Comparison of ENCODE assay signal across 29 mouse cellular contexts in the genomic region with DNA sequence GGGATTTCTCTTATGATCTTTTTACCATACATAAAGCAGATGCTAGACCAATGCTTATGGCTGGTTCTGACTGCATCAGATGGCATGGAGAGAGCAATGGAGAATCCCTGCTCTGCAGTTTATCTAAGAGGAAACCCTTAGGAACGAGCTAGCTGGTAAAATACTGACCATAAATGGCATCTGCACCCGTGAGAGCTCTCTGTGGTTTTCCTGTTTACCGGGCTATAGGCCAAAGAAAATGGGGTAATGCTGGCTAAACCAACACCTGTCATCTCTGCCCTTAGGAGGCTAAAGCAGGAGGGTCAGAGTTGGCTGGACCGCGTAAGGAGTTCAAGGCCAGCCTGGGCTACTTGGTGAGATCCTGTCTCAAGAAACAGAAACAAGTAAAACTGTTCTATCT. TPM values are rescaled to one million over a fixed set of nuclear protein-coding genes. Genes with fewer than 3 reads are reported as not detected.
DNase-seq lines count a peak whose midpoint lies in the region; ATAC-seq and TF ChIP-seq lines count a peak whose summit lies in the region.
"Had no signal": no experiment of that assay in that cellular context is flagged by ENCODE, and none has a peak within 500 bp of the region (broad histone marks: within the 10 kb centered on the region; RNA-seq: fewer than 3 reads in every experiment).

No protein-coding gene starts in this region.

- peaks cover 34% of the 10 kb centered on the region for H3K36me3 ChIP-seq in myocyte (ENCODE audit: control insufficient read depth, insufficient read depth)

- no peak overlapping the region for H3K4me2 ChIP-seq in myocyte (ENCODE audit: low read depth)
- H3K4me2 ChIP-seq: embryonic facial prominence, embryonic 12.5 days; embryonic facial prominence, embryonic 15.5 days; heart, embryonic 11.5 days; hindbrain, embryonic 13.5 days; intestine, embryonic 15.5 days had no signal

- no peaks in the 10 kb centered on the region for H3K27me3 ChIP-seq in myocyte (ENCODE audit: control insufficient read depth, insufficient read depth, insufficient read length)
- H3K27me3 ChIP-seq: embryonic facial prominence, embryonic 12.5 days; embryonic facial prominence, embryonic 15.5 days; hindbrain, embryonic 13.5 days; intestine, embryonic 15.5 days had no signal

- no peak overlapping the region for H3K4me3 ChIP-seq in myocyte
- H3K4me3 ChIP-seq: embryonic facial prominence, embryonic 12.5 days; embryonic facial prominence, embryonic 15.5 days; heart, adult 2 months; hindbrain, embryonic 10.5 days; hindbrain, embryonic 13.5 days; intestine, embryonic 15.5 days had no signal

- DNase-seq in 3134 (ENCODE audit: extremely low read depth, insufficient read length, low spot score): peak; percentile 27
- peak; percentile 73 for DNase-seq in 416B (ENCODE audit: low read depth)
- no peak for DNase-seq in urinary bladder, adult 18-20 months (ENCODE audit: low spot score in 2 of 2)
- no peak for DNase-seq in urinary bladder, postnatal 4 days (ENCODE audit: low spot score in 2 of 2)
- no peak for DNase-seq in testis, postnatal 10 days (ENCODE audit: low spot score)
- DNase-seq: adrenal gland, adult 8-10 months; adrenal gland, postnatal 25 days; B cell, adult 2 months; cerebellum, adult 18-20 months; cerebellum, adult 9-10 months; cerebellum, postnatal 14 days; gastrocnemius, postnatal 25 days; heart, adult 2 months had no signal

- no peaks in the 10 kb centered on the region for H3K79me2 ChIP-seq in myocyte (ENCODE audit: control insufficient read depth, insufficient read depth)

- no peak overlapping the region for H3ac ChIP-seq in myocyte (ENCODE audit: control insufficient read depth, insufficient read length)

- peak; percentile 63 for ATAC-seq in common myeloid progenitor, adult 5-6 weeks (replicated peaks; ENCODE audit: low read depth, poor library complexity, severe bottlenecking)
- ATAC-seq: activated CD4-positive, CD25-positive, alpha-beta regulatory T cell, adult 4 months; CD4-positive, CD25-positive, alpha-beta regulatory T cell, adult 4 months; forebrain, embryonic 14.5 days; hindbrain, embryonic 16.5 days; intestine, embryonic 15.5 days had no signal

- no peak for TF ChIP-seq POLR2A in myocyte (IDR thresholded peaks at IDR 0.05; ENCODE audit: insufficient read length, low read depth)

TF ChIP-seq in myocyte, 11 proteins besides CTCF, POLR2A, EP300 and RAD21:
- peak; percentile 73 for TF ChIP-seq SRF (IDR thresholded peaks at IDR 0.05; ENCODE audit: control insufficient read depth, insufficient read length, low read depth)
- TF ChIP-seq E2F4 (IDR thresholded peaks at IDR 0.05; ENCODE audit: insufficient read depth): no peak
- TF ChIP-seq TCF3 (IDR thresholded peaks at IDR 0.05; ENCODE audit: insufficient read length, low read depth): no peak
- peak in 2 of 3 experiments; percentile 49 for TF ChIP-seq MYOD1 (IDR thresholded peaks at IDR 0.05; ENCODE audit: control insufficient read depth in 1 of 3, insufficient read length in 2 of 3, low read depth in 2 of 3)

RNA-seq across cellular contexts. Expression of a gene that starts 16.0 kb away (rescaled TPM):
- not detected in 2 replicates for total RNA-seq in common myeloid progenitor, adult 5-6 weeks (2017)
- polyA plus RNA-seq in myocyte (2012; fragmentation: generic; extraction: Trizol): 310 TPM
- total RNA-seq: adrenal gland, adult 8-10 months; adrenal gland, postnatal 25 days; MEL had no signal
- polyA plus RNA-seq: activated CD4-positive, CD25-positive, alpha-beta regulatory T cell, adult 4 months; CD4-positive, CD25-positive, alpha-beta regulatory T cell, adult 4 months; forebrain, embryonic 11.5 days; forebrain, embryonic 14.5 days; hindbrain, embryonic 10.5 days had no signal

RNA-seq across cellular contexts. Expression of a gene that starts 20.4 kb away (rescaled TPM):
- 41.8 and 47.7 TPM in 2 replicates for total RNA-seq in common myeloid progenitor, adult 5-6 weeks (2017)
- 17.5 TPM for polyA plus RNA-seq in myocyte (2012; fragmentation: generic; extraction: Trizol)

RNA-seq across cellular contexts. Expression of a gene that starts 46.6 kb away (rescaled TPM):
- not detected in 2 replicates for total RNA-seq in common myeloid progenitor, adult 5-6 weeks (2017)
- 0.37 TPM for polyA plus RNA-seq in myocyte (2012; fragmentation: generic; extraction: Trizol)
- total RNA-seq: adrenal gland, postnatal 25 days; MEL had no signal
- polyA plus RNA-seq: activated CD4-positive, CD25-positive, alpha-beta regulatory T cell, adult 4 months; CD4-positive, CD25-positive, alpha-beta regulatory T cell, adult 4 months; heart, embryonic 11.5 days; heart, embryonic 14.5 days; heart, postnatal 0 days had no signal

Comparison
In these comparisons a context has a peak if more than half of its experiments do, and no peak if none do; other contexts are left out.
1. DNase-seq: peak in 3134 (single experiment) and 416B (single experiment); none in urinary bladder, adult 18-20 months (0 of 2), urinary bladder, postnatal 4 days (0 of 2) and testis, postnatal 10 days (single experiment).